Comparison of ENCODE assay signal across 22 mouse cellular contexts in the genomic region with DNA sequence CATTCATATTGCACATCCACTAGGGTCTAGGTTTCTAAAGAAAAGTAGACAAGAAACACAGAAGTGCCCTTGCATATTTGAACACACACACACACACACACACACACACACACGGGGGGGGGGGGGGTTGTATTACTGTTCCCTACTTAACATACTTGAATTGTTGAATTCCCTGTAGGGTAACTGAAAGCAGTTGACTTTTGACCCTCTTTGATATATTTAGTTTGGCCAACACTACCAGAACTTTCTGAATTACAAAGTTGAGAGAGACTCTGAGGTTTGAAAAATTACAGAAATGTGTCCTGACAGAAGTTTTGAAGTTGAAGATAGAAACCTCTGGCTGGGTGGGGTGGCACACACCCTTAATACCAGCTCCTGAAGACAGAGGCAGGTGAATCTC. TPM values are rescaled to one million over a fixed set of nuclear protein-coding genes. Genes with fewer than 3 reads are reported as not detected.
"Had no signal": no experiment of that assay in that cellular context is flagged by ENCODE, and none has a peak within 500 bp of the region (broad histone marks: within the 10 kb centered on the region; RNA-seq: fewer than 3 reads in every experiment).

No protein-coding gene starts in this region.

- H3K27ac ChIP-seq: intestine, embryonic 15.5 days; kidney, postnatal 0 days; left cerebral cortex, adult 2 months; liver, embryonic 13.5 days; macrophage; midbrain, embryonic 12.5 days; midbrain, embryonic 15.5 days; neural tube, embryonic 12.5 days; neural tube, embryonic 15.5 days; stomach, postnatal 0 days had no signal

- H3K4me3 ChIP-seq: intestine, embryonic 15.5 days; left cerebral cortex, adult 2 months; liver, embryonic 13.5 days; midbrain, embryonic 12.5 days; midbrain, embryonic 15.5 days; neural tube, embryonic 12.5 days; neural tube, embryonic 15.5 days had no signal

- H3K4me2 ChIP-seq: liver, embryonic 13.5 days; midbrain, embryonic 12.5 days; midbrain, embryonic 15.5 days; neural tube, embryonic 12.5 days; neural tube, embryonic 15.5 days had no signal

- H3K4me1 ChIP-seq: liver, embryonic 13.5 days; midbrain, embryonic 12.5 days; midbrain, embryonic 15.5 days; neural tube, embryonic 12.5 days had no signal

- H3K9me3 ChIP-seq: intestine, embryonic 15.5 days; liver, embryonic 13.5 days; midbrain, embryonic 12.5 days; midbrain, embryonic 15.5 days; neural tube, embryonic 12.5 days; neural tube, embryonic 15.5 days had no signal

- H3K9ac ChIP-seq: intestine, embryonic 15.5 days; liver, embryonic 13.5 days; midbrain, embryonic 12.5 days; midbrain, embryonic 15.5 days; neural tube, embryonic 12.5 days; neural tube, embryonic 15.5 days had no signal

- DNase-seq: kidney, adult 18-20 months; kidney, adult 9 months; kidney, postnatal 25 days; layer of hippocampus, postnatal 36 days; liver, embryonic 13.5 days; right cerebral cortex, adult 18-20 months; right cerebral cortex, postnatal 14 days; right cerebral cortex, postnatal 4 days; thymus, adult 2 months; thymus, postnatal 14 days; thymus, postnatal 4 days had no signal

- H3K36me3 ChIP-seq: intestine, embryonic 15.5 days; liver, embryonic 13.5 days; midbrain, embryonic 12.5 days; midbrain, embryonic 15.5 days; neural tube, embryonic 12.5 days; neural tube, embryonic 15.5 days had no signal

- H3K27me3 ChIP-seq: intestine, embryonic 15.5 days; liver, embryonic 13.5 days; midbrain, embryonic 12.5 days; midbrain, embryonic 15.5 days; neural tube, embryonic 12.5 days; neural tube, embryonic 15.5 days had no signal

- ATAC-seq: intestine, embryonic 15.5 days; midbrain, embryonic 15.5 days had no signal

RNA-seq across cellular contexts. Expression of a gene that starts 32.2 kb away (rescaled TPM):
- total RNA-seq: left cerebral cortex, adult 2 months; megakaryocyte, adult 5-6 weeks had no signal
- polyA plus RNA-seq: liver, adult 2 months; macrophage had no signal
